Mouse (Mus musculus): ENCODE data around the gene Mrpl58.

DNA sequence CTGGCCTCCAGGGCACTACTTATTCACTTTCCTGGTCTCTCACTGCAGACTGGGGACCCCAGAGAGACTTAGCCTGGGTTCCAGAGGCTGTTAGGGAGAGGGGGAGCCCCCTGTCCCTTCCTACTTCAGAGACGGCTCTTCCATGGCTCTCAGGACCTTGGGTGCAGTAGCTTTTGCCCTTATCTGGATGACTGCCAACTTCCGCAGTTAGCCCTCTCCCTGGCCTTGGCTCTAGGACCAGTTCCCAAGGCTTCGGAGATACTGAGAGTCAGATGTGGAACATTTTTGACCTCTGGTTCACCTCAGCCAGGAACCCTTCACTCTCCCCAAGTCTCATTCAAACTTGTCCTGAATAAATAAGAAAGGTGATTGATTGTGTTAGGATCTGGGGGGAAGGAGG is 43.4 kb downstream of the Mrpl58 start:
- TF ChIP-seq CTCF (IDR thresholded peaks at IDR 0.05; ENCODE audit: extremely low read depth, insufficient read depth, low read length): no peak
- no peak for TF ChIP-seq POLR2A (IDR thresholded peaks at IDR 0.05; ENCODE audit: extremely low read depth, insufficient read depth, low read length)
